Mouse (Mus musculus) heart, postnatal 0 days (tissue): ENCODE results near the gene Spag16. TPM values are rescaled to one million over a fixed set of nuclear protein-coding genes. Genes with fewer than 3 reads are reported as not detected.

Experiments used
- ATAC-seq: fragments of 200-750 bp; cut with Nextera tagmentation; 2 replicates; pipeline ENCODE4 v1.8.0; 2017; ENCODE audit warnings: low read depth, moderate number of reproducible peaks, moderate library complexity; ENCODE audit not compliant: insufficient read depth
- DNase-seq: peaks from one replicate; pipeline ENCODE4 v3.0.0-alpha.2; 2016; ENCODE audit warnings: low spot score
- H3K27ac ChIP-seq: fragments of 300-500 bp; sonication (generic); 2 replicates; pipeline ENCODE4 v1.5.1; 2014; ENCODE audit warnings: low read depth, mild to moderate bottlenecking
- H3K27me3 ChIP-seq: fragments of 300-500 bp; sonication (generic); 2 replicates; pipeline ENCODE4 v1.6.1; 2014; ENCODE audit warnings: low read length, mixed read lengths; ENCODE audit not compliant: control insufficient read depth, insufficient read depth
- H3K36me3 ChIP-seq: fragments of 300-500 bp; sonication (generic); replicated peaks from 2 replicates; pipeline ENCODE4 v1.6.1; 2014; ENCODE audit warnings: low read length, mixed read lengths; ENCODE audit not compliant: control insufficient read depth, insufficient read depth
- H3K4me1 ChIP-seq: fragments of 300-500 bp; sonication (generic); 2 replicates; pipeline ENCODE4 v1.6.1; 2014; ENCODE audit warnings: antibody characterized with exemption; ENCODE audit not compliant: control insufficient read depth, insufficient read depth
- H3K4me2 ChIP-seq: fragments of 300-500 bp; sonication (generic); 2 replicates; pipeline ENCODE4 v1.6.1; 2014; ENCODE audit warnings: low read depth, mild to moderate bottlenecking, low read length, moderate library complexity
- H3K4me3 ChIP-seq: fragments of 300-500 bp; sonication (generic); 2 replicates; pipeline ENCODE4 v1.5.1; 2014; ENCODE audit warnings: low read depth, low read length
- H3K9ac ChIP-seq: fragments of 300-500 bp; sonication (generic); replicated peaks from 2 replicates; pipeline ENCODE4 v1.6.1; 2014; ENCODE audit warnings: low read depth, low read length, mixed read lengths
- H3K9me3 ChIP-seq: fragments of 300-500 bp; sonication (generic); replicated peaks from 2 replicates; pipeline ENCODE4 v1.6.1; 2016; ENCODE audit warnings: low read length; ENCODE audit not compliant: control insufficient read depth
- CTCF ChIP-seq: IDR thresholded peaks from 2 replicates; pipeline ENCODE4 v1.5.1; 2016; ENCODE audit warnings: antibody characterized with exemption, control low read depth, low read depth
- EP300 ChIP-seq: IDR thresholded peaks from 2 replicates; pipeline ENCODE4 v1.6.1; 2016; ENCODE audit warnings: antibody characterized with exemption, low read depth
- WGBS: fragments of 180-500 bp; shearing (Covaris S2); extraction: QIAGEN DNeasy Blood & Tissue Kit; methylation state at CpG from one replicate; pipeline ENCODE4 v1.1.7; 2014; 5-methylcytosine and 5-hydroxymethylcytosine counted together
- polyA plus RNA-seq: library from polyadenylated mRNA; unstranded; fragments of >200 nt; fragmentation: Nextera tagmentation; extraction: Ambion mirVana; gene quantifications from 2 replicates; pipeline ENCODE4 v1.2.1, GENCODE M21; 2015
- total RNA-seq: library from RNA; depleted of rRNA; stranded (reverse); fragments of >200 nt; gene quantifications from 2 replicates; pipeline ENCODE4 v1.2.3, GENCODE M21; 2014; ENCODE audit warnings: low replicate concordance

The Spag16 gene
- total and polyA plus RNA-seq, 2 experiments from 2014 or later, result 0.26 to 0.27 TPM

DNA sequence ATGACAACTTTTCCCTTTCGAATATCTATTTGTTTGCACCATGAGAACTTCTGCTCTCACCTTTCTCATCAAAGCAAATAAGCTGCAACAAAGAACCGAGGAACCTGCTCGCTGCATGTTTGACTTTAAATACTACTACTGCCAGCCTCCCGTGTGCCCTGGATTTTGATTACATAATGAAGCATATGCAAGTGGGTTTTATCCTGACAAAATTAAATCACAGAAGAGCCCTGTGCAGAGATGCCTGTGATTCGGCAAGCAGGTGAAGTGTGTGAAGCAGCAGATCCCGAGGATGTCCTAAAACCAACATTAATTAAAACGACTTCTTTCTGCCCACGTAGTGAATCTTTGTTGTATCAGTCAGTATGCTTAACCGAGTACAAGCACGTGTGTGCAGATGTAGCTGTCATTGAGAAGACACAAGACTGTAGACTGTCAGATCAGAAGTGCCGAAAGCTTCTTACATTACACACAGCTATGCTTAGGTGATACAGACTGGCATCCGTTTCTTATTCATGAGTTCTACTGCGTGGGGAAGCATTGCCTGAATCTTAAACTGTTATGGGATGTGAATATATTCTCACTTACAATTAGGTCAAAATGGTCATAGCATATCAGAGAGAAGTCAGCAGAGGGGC, 489.5 kb downstream of the Spag16 start:
- H3K4me2 ChIP-seq, result no peak overlapping the region
- no peak overlapping the region for H3K27ac ChIP-seq
- WGBS, result 69% methylated on average over 13 of the region's 13 CpGs
- no peak for ATAC-seq
- H3K4me3 ChIP-seq, result no peak overlapping the region
- no peak for TF ChIP-seq EP300
- TF ChIP-seq CTCF, result no peak
- no peaks in the 10 kb centered on the region for H3K27me3 ChIP-seq
- H3K36me3 ChIP-seq, result no peaks in the 10 kb centered on the region
- no peaks in the 10 kb centered on the region for H3K9me3 ChIP-seq
- no peak overlapping the region for H3K9ac ChIP-seq
- no peak for DNase-seq
- H3K4me1 ChIP-seq, result no peaks in the 10 kb centered on the region

DNA sequence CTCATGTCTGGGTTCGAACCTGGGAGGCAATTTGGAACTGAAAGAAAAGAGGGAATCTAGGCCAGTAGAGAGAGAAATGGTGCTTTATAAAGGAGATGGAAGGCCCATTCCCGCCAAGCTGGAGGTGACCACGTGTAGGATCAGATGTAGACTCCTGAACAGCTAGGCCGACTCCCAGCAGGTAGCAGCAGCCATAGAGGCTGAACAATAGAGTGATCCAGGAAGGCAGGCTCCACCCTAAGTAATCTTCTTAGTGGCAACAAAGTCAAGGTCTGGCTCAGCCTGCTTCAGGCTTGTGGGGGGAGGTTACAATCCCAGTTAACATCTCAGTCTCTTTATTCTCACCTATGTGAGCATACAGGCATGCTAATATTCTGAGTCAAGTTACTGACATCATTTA, 494.2 kb downstream of the Spag16 start:
- no peaks in the 10 kb centered on the region for H3K9me3 ChIP-seq
- no peak overlapping the region for H3K9ac ChIP-seq
- no peak overlapping the region for H3K4me3 ChIP-seq
- no peaks in the 10 kb centered on the region for H3K27me3 ChIP-seq
- H3K36me3 ChIP-seq, result no peaks in the 10 kb centered on the region
- TF ChIP-seq CTCF, result no peak
- no peak for TF ChIP-seq EP300
- H3K27ac ChIP-seq, result no peak overlapping the region
- DNase-seq (no peak), ATAC-seq (no peak)
- H3K4me1 ChIP-seq, result no peaks in the 10 kb centered on the region
- 66% methylated on average over 4 of the region's 4 CpGs for WGBS
- H3K4me2 ChIP-seq, result no peak overlapping the region

DNA sequence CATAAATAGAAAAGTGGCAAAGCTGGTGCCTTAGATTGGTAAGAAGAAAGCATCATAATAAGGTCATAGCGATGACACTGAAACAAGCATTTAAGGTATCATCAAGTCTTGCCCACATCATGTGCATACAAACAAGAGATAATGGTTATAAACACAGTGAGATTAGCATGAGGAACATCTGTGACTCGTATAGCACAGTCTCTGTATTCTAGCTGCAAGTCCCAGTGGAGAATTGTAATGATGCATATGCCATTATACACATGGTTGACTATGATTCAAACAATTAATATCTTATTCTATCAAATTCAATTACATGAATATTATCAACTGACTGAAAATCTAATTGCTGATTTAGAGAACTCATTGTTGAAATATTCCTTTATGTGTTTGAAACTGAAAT, 519.4 kb downstream of the Spag16 start:
- TF ChIP-seq EP300, result no peak
- TF ChIP-seq CTCF, result no peak
- Histone ChIP-seq H3K9ac (no peak overlapping the region), H3K4me1 (no peaks in the 10 kb centered on the region), H3K36me3 (no peaks in the 10 kb centered on the region), H3K27ac (no peak overlapping the region), H3K4me3 (no peak overlapping the region), H3K4me2 (no peak overlapping the region), H3K27me3 (no peaks in the 10 kb centered on the region), H3K9me3 (no peaks in the 10 kb centered on the region)
- WGBS, result 62% methylated on average over 2 of the region's 2 CpGs
- ATAC-seq (no peak), DNase-seq (no peak)

DNA sequence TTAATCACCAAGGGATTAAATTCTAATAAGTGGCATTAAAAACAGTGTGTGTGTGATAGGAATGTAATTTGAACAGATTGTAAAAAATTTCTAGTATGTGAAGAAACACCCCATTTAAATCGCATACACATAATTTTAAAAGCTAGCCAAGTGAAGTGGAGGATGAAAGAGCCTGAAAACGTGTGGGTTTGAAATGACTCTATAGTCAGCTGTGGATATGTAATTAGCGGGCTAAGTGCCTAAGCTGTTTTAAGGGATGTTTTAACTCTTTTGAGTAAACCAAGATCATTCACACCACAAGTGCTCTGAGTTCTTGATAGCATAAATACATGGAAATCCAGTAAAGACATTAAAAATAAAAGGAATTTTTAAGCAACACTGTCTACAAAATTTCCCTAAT, 524.6 kb downstream of the Spag16 start:
- no peak for ATAC-seq
- no peak for TF ChIP-seq CTCF
- no peak for TF ChIP-seq EP300
- no peak overlapping the region for H3K4me2 ChIP-seq
- H3K9ac ChIP-seq, result no peak overlapping the region
- H3K4me1 ChIP-seq, result no peaks in the 10 kb centered on the region
- DNase-seq, result no peak
- H3K4me3 ChIP-seq, result no peak overlapping the region
- no peaks in the 10 kb centered on the region for H3K36me3 ChIP-seq
- WGBS, result 70% methylated on average over 3 of the region's 3 CpGs
- H3K9me3 ChIP-seq, result no peaks in the 10 kb centered on the region
- H3K27ac ChIP-seq, result no peak overlapping the region
- H3K27me3 ChIP-seq, result no peaks in the 10 kb centered on the region

DNA sequence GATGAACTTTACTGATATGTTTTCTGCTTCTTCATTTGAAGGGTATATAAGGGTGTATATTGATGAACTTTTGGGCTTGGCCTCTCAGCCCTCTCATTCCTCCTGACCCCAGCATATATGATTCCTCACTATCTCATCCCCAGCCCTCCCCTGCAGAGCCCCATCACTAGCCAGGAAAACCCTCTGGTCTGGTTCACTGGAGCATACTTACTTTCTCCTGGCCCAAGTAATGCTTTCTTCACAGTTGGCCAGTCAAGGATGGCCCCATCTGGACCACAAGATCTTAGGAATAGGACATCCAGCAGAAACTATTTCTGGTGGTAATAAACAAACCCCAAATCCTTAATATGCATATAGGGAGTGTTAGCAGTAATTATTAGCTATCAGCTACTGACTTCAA, 527.2 kb downstream of the Spag16 start:
- H3K4me2 ChIP-seq, result no peak overlapping the region
- no peak overlapping the region for H3K27ac ChIP-seq
- no peaks in the 10 kb centered on the region for H3K27me3 ChIP-seq
- H3K4me1 ChIP-seq, result no peaks in the 10 kb centered on the region
- H3K9ac ChIP-seq, result no peak overlapping the region
- ATAC-seq (no peak), DNase-seq (no peak)
- H3K36me3 ChIP-seq, result no peaks in the 10 kb centered on the region
- no peak overlapping the region for H3K4me3 ChIP-seq
- TF ChIP-seq EP300, result no peak
- no peak for TF ChIP-seq CTCF
- H3K9me3 ChIP-seq, result no peaks in the 10 kb centered on the region

DNA sequence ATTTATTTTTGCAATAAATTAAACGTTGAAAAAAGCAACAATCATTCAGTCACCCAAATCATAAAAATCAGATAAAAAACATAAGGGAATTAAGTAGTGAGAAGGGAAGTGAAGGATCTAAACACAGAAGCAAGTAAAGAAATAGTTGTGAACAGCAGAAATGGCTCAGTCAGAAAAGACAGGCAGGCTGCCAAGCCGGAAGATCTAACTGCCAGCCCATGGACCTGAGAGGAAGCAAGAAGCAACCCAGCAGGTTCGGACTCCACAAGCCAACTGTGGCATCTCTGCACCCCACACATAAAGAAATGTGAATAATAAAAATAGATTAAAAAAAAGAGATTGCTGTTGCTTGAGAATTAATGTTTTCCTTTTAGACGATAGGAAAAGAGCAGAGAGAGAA, 545.0 kb downstream of the Spag16 start:
- Histone ChIP-seq H3K27ac (no peak overlapping the region), H3K4me1 (no peaks in the 10 kb centered on the region), H3K36me3 (no peaks in the 10 kb centered on the region), H3K9ac (no peak overlapping the region), H3K4me2 (no peak overlapping the region), H3K9me3 (no peaks in the 10 kb centered on the region), H3K27me3 (no peaks in the 10 kb centered on the region), H3K4me3 (no peak overlapping the region)
- 56% methylated on average over 4 of the region's 4 CpGs for WGBS
- TF ChIP-seq EP300 (no peak), CTCF (no peak)
- DNase-seq (no peak), ATAC-seq (no peak)
